Mouse (Mus musculus): ENCODE data around the gene Skap1. TPM values are rescaled to one million over a fixed set of nuclear protein-coding genes. Genes with fewer than 3 reads are reported as not detected.

Gene Skap1
- total RNA-seq, 2 experiments from 2014 or later: 3.2 to 9.6 TPM

DNA sequence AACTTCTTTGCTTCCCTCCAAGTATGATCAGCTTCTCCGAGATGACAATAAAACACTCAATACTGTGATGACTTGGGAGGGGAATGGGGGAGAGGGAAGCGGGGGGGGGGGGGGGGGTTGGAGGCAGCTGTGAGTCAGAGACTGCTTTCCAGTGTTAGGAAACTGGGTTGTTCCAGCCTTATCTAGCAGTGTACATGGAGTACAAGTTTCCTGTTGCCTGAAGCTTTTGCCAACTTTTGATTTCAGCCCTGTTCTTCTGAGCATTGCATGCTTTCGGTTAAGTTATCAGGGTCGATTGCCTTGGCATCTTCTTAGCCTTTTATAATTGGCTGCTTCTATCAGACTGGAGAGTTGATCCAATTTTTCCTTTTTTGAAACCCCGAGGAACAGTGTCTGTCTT is 152.4 kb downstream of the Skap1 start:
- no peak for ATAC-seq (replicated peaks; ENCODE audit: low FRiP score, poor library complexity, severe bottlenecking)

GRCm38 (mm10) chr11:96618789-96619445 is 154.5 kb downstream of the Skap1 start:
- ATAC-seq (replicated peaks; ENCODE audit: low FRiP score, poor library complexity, severe bottlenecking): no peak

GRCm38 (mm10) chr11:96619576-96619975 is 155.2 kb downstream of the Skap1 start:
- ATAC-seq (replicated peaks; ENCODE audit: low FRiP score, poor library complexity, severe bottlenecking): no peak

- ATAC-seq (replicated peaks; ENCODE audit: low FRiP score, poor library complexity, severe bottlenecking): no peak
Observed at GRCm38 (mm10) chr11:96620006-96620405, 155.6 kb downstream of the Skap1 start.

GRCm38 (mm10) chr11:96620660-96621059 is 156.3 kb downstream of the Skap1 start:
- no peak for ATAC-seq (replicated peaks; ENCODE audit: low FRiP score, poor library complexity, severe bottlenecking)

DNA sequence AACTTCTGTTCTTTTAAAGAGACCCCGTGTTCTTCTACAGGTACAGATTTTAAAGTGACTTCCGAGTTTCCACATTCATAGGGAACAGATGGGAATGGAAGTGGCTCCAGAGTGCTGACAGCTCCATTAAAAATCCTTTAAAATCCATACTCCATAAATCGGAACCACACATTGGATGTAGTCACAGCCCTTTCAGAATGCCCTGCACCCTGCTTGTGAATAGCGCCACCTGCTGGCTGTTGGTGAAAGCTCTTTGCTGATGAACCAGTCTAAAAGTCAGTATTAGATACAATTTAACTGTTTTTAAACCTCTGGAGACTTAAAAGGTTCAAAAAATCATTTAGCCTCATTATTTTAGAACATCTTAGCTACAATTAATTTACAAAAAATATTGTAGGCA is 156.8 kb downstream of the Skap1 start:
- ATAC-seq (replicated peaks; ENCODE audit: low FRiP score, poor library complexity, severe bottlenecking): no peak

- ATAC-seq (replicated peaks; ENCODE audit: low FRiP score, poor library complexity, severe bottlenecking): no peak
Observed at GRCm38 (mm10) chr11:96622782-96623181, 158.4 kb downstream of the Skap1 start.

DNA sequence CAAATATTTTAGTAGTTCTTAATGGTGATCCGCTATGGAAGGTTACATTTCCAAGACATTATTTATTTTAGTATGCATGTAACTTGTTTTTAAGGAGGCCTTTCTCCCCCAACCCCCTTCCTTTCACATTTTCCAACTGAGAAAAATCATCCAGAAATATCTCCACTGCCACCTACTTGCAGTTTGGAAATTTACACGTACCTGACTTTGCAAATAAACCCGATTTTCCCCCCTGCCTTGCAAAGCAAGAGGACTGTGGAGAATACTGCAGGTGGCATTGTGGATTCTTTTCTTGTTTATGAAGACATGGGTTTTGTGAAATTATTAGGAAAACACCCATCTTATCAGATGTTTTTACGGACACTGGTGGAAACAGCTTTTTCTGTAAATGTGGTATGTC is 160.0 kb downstream of the Skap1 start:
- no peak for ATAC-seq (replicated peaks; ENCODE audit: low FRiP score, poor library complexity, severe bottlenecking)

DNA sequence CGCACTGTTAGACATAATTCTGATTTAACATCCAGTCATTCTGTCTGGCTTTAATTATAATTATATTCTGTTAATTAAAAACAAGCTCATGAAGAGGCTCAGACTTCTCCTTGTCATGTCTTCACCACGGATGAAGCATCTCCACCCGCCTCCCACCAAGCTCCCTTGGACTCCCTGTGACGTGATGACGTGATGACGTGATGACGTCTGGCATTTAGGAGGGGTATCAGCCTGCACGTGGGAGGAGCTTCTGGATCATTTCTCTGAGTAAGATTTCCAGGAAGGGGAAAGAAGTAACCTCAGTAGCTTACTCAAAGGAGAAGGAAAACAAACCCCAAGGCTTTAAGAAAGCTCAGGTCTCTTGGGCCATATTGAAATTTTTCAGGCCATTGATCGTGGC is 165.4 kb downstream of the Skap1 start:
- no peak for ATAC-seq (replicated peaks; ENCODE audit: low FRiP score, poor library complexity, severe bottlenecking)

GRCm38 (mm10) chr11:96631521-96631920 is 167.1 kb downstream of the Skap1 start:
- ATAC-seq (replicated peaks; ENCODE audit: low FRiP score, poor library complexity, severe bottlenecking): no peak

GRCm38 (mm10) chr11:96637927-96638326 is 173.5 kb downstream of the Skap1 start:
- no peak for ATAC-seq (replicated peaks; ENCODE audit: low FRiP score, poor library complexity, severe bottlenecking)

DNA sequence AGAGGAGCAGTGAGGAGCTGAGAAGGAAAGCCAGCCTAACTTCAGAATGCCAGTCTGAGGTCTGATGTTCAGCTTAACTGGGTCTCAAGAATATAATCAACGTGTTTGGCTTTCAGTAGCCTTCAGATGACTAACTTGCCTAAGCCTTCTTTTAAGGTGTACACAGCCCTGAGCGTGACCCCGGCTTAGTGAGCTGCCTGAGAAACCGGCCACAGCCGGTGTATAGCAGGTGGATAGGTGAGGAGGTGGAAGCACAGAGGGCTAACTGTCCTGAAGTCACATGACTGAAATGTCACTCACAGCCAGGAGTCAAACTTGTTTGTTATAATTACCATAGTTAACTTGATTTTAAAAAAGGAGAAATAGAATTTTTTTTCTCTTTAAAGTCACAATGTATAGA is 175.4 kb downstream of the Skap1 start:
- ATAC-seq (replicated peaks; ENCODE audit: low FRiP score, poor library complexity, severe bottlenecking): no peak

DNA sequence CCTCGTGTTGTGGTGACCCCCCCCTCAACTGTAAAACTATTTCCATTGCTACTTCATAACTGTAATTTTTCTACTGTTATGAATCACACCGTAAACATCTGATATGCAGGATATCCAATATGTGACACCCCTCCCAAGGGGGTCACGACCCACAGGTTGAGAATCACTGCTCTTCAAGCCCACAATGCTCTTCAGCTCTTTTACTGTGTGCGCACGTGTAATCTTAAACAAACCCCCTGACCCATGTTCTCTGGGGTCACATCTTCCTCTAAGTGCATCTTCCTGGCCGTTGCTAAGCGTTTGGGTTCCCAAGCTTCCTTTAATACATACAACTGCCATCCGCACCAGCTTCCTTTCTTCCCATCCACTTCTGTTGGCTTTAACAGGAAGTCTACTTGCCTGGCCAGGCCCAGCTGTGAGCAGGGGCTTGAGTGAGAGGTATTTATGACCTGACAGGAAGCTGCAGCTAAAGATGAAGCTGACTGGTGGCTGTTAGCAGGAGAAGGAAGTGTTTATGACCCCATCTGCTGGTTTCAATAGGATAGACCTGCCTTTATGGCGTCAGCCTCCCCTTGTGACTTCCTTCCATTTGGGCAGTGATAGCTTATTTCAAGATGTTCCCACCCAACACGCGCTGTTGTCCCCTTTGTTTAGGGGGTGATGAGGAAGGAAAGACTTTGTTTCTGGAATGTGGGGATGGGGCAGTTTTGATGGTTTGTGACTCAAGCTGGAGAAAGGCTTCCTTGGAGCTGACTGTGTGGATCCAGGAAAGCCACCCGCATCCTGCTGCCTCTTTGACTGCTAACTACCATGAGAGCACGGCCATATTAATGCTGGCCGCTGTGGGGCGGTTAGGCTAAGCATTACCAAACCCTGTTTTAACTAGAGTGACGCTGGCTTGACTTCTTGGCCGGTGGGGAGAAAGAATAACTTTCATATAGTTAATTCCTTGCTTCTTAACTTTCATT is 178.1 kb downstream of the Skap1 start:
- ATAC-seq (replicated peaks; ENCODE audit: low FRiP score, poor library complexity, severe bottlenecking): no peak

DNA sequence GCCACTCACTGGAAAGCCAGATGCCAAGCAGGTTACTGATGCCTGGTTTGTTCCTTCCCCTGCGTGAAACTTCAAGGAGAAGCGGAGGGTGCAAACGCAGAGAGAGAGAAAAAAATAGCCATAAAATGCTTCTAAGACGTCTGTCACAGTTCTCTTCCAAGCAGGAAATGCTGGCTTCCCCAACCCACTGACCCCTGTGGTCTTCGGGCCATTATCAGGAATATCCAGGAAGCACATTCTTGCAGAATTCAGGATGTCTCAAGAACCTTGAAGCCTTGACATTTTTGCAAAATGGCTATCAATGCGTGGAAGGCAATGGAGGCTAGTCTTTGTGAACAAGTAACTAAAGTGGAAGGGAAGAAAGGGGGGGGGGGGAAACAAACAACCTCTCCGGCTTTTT is 180.6 kb downstream of the Skap1 start:
- no peak for ATAC-seq (replicated peaks; ENCODE audit: low FRiP score, poor library complexity, severe bottlenecking)

- no peak for ATAC-seq (replicated peaks; ENCODE audit: low FRiP score, poor library complexity, severe bottlenecking)
Observed at GRCm38 (mm10) chr11:96645538-96646037, 181.2 kb downstream of the Skap1 start.

- ATAC-seq (replicated peaks; ENCODE audit: low FRiP score, poor library complexity, severe bottlenecking): no peak
Observed at GRCm38 (mm10) chr11:96651848-96652247, 187.5 kb downstream of the Skap1 start.

DNA sequence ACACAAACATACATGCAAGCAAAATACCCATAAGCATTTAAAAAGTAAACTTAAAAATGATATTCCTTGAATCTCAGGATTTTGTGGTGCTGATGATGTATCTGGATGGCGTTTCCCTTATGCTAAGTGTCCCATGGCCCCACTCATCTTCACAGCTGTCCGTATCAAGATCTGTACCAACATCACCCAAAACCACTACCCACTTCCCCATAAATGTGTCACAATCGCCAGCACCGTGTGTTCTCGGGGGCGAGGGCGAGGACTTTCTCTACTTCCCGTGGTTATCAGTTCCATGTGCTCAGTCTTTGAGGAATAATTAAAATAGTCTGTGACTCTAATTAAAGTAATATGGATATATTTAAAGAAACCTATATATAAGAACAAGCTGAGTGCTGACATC is 189.5 kb downstream of the Skap1 start:
- ATAC-seq (replicated peaks; ENCODE audit: low FRiP score, poor library complexity, severe bottlenecking): no peak

DNA sequence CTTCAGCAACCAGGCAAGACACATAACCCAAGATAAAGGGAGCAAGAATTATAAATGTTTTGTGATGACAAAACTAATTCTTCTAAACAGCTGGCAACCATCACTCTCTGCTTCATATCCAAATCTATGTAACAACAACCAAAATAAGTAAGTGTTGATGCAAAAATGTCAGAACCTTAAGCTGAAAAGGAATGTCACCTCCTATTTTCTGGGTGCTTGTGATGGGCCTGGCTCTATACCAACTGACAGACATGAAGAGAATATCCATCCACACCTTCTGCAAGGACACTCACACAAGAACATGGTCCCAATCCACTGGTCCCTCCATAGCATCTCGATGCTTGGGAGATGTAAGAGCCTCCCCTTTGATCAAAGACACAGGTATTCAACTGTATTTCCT is 194.0 kb downstream of the Skap1 start:
- no peak for ATAC-seq (replicated peaks; ENCODE audit: low FRiP score, poor library complexity, severe bottlenecking)

DNA sequence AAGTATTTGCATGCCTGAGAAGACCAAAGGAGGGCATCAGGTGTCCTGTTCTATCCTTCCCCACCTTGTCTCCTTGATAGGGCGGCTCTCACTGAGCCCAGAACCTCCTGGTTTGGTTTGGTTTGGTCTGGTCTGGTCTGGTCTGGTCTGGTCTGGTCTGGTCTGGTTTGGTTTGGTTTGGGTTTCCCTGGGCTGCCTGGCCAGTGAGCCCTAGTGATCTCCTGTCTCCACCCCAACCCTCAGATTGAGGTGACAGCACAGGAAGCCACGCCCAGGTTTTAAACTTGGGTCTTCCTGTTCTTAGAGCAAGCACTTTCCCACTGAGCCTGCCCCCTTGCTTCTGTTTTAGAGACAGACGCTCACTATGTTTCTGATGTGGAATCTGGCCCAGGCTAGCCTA is 202.5 kb downstream of the Skap1 start:
- no peak for ATAC-seq (replicated peaks; ENCODE audit: low FRiP score, poor library complexity, severe bottlenecking)

DNA sequence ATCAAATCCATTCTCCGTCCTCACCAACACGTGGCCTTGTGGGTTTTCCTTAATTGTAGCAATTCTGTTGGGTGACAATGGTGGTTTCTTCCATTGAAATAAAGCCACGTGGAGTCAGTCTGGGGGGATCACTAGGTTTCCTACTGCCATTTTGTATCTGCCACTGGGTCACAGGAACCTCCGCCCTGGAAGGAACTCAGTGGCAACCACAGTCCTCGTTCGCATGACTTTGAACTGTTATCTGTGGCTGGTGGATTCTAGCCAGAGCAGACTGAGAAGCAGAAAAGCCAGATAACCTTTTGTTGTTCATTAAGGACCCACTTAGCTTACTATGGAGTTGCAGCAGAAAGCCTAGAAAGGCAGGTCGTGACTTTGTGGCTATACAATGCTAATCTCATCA is 204.0 kb downstream of the Skap1 start:
- ATAC-seq (replicated peaks; ENCODE audit: low FRiP score, poor library complexity, severe bottlenecking): no peak

GRCm38 (mm10) chr11:96673792-96674191 is 209.4 kb downstream of the Skap1 start:
- ATAC-seq (replicated peaks; ENCODE audit: low FRiP score, poor library complexity, severe bottlenecking): no peak

All from erythroid progenitor cell, adult 5-6 weeks (primary cell).